Mouse (Mus musculus) lung, postnatal 0 days (tissue): Measurements from ENCODE around the gene Senp6.

ENCODE experiments used
- CTCF ChIP-seq: IDR thresholded peaks from 2 replicates; pipeline ENCODE4 v1.5.1; 2016; ENCODE audit warnings: antibody characterized with exemption, mild to moderate bottlenecking
- EP300 ChIP-seq: IDR thresholded peaks from 2 replicates; pipeline ENCODE4 v1.6.1; 2016; ENCODE audit warnings: antibody characterized with exemption, mild to moderate bottlenecking, control low read depth

DNA sequence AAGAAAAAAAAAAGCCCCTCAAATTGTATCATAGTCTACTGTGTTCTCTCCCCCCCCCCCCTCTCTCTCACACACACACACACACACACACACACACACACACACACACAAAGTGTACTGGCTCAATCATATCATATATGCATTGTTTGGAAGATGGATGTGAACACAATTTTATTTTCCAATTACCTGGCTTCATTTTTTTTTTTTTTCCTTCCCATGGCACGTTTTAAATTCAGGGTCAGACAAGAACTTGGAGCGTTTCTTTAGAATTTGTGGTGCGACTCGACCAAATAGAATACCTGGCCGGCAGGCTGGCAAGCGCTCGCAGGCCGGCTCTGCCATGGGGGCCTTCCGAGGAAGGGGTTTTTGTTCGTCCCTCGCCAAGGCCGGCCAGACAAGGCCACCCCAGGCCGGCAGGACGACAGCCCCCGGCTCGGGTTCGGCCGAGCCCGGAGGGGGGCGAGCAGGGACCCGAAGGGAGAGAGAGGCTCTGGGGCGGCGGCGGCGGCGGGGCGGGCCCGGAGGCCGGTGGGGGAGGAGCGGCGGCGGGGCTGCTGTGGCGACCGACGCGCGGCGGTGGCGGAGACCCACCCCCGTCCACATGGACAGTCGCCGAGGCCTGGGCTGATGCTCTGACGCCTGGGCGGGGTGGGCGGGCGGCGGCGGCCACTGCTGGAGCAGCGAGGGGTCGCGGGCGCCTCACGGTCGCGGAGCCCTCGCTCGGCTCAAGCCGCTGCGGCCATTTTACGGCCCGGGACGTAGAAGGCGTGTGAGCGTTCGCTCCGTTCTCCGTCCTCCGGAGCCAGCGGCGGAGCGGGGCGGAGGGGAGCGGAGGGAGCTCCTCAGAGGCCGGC lies at the start of gene Senp6:
- no peak for TF ChIP-seq CTCF
- no peak for TF ChIP-seq EP300
